Mouse (Mus musculus) ES-CJ7 (cell line): Measurements from ENCODE around the gene Tgfbi.

ENCODE experiments used
- DNase-seq: peaks from one replicate; pipeline ENCODE4 v3.0.0; 2011; ENCODE audit warnings: low read depth, low spot score

Tgfbi gene

DNA sequence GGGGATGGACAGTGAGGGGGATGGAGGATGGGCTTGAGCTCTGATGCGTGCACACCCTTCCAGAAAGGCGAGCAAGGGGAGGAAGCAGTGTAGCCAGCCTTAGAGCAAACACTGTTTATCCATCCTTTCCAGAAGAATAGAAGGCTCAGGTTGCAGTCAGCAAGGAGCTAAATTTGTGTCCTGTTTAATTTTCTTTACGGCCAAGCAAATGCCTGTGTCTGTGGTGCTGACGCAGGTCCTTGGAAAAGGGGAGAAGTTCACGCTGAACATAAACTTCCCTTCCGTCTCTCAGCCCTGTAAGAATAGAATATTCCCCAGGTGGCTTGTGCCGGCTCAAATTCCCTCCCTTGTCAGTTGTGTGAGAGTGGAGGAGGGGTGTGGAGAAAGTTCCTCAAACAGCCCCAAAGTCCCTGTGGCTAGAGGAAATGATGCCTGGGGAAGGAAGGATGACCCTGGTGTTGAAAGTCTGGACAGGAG lies 24.9 kb downstream of the Tgfbi start:
- DNase-seq = no peak

DNA sequence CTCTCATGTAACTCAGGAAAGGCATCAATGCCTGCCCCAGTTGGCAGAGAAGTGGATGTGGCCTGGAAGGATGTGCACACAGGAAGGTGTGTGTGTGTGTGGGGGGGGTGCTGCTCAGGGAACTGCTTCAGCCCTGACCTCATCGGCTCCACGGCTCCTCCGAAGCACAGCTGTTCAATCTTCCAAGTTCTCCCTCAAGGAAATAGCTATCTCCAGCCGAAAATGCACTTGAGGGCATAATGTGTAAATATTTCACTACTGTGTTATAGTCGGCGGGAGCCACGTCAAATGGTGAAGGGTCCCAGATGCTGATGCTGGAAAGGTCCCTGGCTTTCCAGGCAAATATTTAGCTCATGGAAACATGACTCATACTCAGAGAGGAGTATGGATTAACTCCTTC lies 25.6 kb downstream of the Tgfbi start:
- DNase-seq = no peak

DNA sequence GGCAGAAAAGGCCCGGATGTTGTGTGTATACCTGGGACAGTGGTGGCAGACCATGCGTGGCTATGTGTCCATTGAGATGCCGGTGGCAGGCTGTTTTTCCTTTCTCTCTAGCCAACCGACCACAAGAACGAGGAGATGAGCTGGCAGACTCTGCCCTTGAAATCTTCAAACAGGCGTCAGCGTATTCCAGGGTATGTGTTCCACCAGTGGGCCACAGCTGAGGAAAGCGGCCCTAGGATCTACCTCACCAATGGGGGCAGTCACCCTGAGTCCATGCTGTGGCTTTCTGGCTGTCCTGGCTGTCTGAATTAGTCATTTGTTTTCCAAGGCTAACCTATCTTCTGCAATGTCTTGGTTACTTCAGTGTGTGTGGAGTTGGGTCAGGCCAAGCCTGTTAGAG lies 27.7 kb downstream of the Tgfbi start:
- DNase-seq = no peak

DNA sequence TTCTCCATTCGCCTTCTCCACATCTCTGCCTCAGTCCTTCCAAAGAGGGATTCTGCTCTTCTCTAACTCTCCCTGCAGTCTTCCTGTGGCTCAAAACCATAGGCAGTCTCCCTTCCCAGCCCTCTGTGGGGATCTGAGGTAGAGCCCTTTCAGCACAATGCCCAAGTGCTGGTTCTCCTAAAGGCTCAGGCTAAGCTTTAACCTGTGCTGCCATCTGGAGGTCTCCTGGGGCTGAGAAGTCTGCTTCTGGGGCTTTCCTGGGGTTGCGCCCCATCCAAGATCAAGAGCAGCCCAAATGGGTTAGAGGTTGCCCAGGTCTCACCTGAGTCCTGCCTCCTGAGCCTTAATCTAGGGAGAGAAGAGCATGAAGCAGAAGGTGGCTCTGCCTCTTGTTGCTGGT lies 32.4 kb downstream of the Tgfbi start:
- peak; percentile 48 for DNase-seq

DNA sequence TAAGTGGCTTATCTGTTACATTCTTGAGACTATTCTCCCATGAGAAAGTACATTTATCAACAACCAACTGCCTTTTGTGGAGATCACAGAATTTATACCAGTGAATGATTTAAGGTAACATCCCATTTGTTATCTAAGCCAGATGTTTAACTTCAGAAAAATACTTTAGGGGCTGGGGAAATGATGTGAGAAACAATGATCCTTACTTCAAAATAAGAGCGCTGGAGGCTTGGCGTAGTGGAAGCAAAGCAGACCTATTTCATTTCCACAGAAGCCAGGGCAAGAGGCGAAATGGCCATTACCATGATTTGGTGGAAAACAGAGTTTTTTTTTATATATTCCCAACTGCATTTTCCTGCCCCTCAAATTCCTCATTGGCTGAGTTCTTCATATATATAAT lies 34.7 kb downstream of the Tgfbi start:
- DNase-seq = no peak

DNA sequence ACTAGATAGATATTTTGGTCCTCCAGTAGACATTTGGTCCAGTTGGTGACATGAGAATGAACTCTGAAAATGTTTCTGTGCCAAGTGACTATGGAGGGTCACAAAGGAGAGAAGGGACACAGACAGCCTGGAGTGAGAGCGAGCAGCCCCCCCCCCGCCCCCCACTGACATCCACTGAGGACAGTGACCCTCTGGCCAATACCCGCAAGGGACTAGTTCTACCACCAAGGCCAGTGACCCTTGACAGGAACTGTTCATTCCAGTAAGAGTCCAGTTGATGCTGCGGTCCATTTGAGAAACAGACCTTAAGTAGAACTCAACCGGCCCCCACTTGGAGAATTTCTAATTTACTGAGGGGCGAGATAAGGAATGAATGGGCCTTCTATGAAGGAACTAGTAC lies 36.4 kb downstream of the Tgfbi start:
- DNase-seq = no peak

DNA sequence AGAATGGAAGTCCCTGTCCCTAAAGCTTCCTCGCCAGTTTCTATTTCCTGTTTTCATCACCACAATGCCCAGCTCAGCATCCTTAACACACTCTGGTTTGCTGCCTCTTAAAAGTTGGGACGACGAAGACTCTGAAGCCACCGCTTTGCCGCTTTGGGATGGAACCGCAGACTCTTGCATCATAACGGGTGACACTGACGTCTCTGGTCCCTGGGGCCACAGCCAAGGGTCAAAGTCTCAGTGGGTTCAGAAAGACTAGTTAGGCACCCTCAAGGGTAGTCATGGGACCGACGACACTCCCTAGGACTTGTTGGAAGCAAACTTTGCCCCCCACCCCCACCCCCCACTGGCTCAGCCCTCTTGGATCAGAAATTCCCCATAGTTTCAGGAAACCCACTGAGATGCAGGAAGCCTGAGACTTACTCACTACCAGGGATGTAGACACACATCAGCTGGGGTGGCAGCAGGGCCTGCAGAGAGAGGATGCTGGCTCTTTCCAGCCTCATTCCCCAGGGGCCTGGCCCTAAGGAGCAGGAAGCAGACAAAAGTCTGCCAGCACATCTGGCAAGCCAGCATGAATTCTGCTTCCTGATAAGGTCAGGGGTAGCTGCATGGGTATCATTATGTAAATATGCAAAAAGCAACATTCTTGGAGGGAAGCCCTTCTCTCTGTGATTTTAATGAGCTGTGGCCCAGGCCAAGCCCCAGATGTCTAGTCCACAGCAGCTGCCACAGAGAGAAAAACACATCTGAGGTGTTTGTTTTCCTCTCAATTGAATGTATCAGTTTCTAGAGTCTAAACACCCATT lies 38.5 kb downstream of the Tgfbi start:
- DNase-seq = peak; percentile 36

DNA sequence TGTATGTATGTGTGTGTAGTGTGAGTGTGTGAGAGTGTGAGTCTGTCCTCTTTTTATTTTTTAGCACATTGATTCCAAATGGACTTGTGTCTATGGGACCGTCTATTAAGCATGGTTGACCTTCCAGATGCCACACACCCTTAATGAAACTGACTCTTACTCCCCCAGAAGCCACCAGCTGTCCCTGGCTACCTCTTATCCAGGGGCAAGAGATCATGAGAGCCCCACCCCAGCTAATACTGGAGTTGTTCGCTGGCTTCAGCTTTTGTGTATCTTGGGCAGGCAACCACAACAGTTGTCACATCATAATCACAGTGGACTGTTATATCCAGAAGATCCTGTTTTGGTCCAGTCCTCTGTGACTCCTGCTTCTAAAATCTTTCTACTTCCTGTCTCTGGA lies 40.7 kb downstream of the Tgfbi start:
- DNase-seq = no peak

DNA sequence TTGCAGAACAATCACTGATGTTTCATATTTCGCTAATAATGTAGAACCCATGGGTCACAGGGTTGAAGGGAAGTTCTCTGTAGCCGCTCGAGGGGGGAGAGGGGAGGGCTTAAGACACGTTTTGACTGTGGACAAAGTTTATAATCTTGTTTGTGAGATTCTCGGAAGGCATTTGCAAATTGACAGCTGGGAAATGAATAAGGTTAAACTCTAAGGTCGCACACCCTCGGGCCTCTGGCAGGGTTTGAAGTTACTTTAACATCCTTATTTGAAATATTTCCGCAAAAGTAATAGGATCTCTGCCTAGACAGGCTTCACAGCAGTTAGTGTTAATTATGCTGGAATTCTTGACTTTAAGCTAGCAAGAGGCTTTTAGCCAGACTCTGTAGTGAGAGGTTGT lies 43.1 kb downstream of the Tgfbi start:
- DNase-seq = no peak

DNA sequence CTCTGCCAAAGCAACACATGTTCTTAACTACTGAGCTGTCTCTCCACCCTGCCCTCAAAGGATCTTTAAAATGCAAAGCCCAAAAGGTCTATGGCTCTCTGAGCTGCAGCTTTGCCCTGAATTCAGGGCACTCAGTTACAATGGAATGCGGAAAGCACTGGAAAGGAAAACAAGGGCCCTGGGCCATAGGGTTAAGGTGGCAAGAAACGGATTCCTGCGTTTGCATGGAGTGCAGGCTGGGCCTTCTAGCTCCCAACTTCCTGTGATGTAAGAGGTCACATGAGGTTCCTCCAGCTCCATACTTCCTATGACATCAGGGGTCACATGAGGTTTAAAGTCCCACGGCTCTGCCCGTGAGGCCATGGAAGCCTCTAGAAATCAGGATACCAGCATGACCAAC lies 44.9 kb downstream of the Tgfbi start:
- DNase-seq = peak; percentile 45

DNA sequence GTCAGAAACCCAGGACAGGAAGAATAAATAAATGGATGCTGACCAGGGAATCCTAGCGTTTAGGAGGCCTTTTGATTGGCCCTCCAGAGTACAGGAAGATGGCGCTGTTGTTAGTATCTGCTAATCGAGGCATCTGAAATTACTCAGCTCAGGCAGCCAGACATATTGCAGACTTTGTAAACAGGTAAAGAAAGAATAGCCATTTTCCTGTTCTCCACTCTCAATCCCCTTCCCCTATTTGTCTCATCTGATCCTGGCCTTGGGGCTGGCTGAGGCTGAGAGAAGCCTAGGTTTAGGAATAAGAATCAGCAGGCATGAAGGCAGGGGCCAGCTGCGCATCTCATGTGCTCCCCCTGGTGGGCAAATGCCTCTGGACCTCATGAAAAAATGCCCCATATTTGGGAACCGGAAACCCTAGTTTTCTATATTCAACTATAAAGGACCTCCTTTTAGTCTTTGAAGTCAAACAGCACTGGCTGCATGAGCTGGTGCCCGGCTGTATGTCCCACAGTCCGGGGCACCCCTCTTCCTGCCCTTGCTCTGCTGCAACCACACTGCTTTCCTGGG lies 48.7 kb downstream of the Tgfbi start:
- peak; percentile 68 for DNase-seq

DNA sequence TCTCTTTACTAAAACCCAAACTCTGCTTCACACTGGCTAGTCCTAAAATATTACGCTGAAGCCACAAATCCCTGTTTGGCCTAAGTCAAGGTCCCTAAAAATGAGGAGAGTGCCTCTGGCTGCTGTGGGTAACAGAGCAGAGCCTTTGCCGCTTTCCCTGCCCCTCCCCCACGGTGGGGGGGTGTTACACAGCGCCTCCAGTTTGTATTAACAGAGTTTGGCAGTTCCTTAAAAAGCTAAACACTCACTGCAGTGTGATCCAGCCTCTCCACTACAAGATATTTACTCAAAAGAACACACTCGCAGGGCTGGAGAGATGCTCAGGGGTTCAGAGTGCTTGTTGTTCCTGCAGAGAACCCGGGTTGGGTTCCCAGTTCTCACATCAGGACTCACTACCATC lies 49.6 kb downstream of the Tgfbi start:
- no peak for DNase-seq

DNA sequence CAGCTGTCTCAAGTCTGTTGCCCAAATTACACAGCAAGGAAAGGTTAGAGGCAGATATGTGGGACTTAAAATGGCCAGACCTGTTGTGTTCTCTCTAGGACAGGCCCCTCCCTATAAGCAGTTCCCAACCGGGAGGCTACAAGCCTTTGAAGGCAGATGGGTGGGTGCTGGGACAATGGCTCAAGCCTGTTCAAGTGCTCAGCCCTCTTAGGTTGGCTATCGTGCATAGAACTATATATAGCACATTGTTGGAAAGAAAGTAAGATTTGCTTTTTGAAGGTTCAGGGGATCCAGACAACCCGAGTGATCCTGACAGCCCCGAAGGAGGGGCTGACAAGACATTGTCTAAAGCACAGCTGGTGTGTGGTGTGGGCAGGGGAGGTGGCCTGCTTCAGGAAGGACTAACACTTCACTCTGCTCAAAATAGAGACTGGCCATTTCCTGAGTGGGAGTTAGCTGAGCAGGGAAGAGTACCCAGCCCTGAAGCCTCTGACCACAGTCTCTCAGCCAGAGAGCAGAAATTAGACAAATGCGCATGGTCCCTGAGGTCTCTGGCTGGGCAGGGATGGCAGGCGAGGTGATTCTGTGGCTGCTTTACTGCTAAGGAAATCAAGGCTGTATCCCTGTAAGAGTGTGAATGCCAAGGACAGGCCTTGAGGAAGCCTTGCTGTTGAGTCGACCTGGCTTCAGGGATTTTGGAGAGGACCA lies 52.7 kb downstream of the Tgfbi start:
- no peak for DNase-seq

DNA sequence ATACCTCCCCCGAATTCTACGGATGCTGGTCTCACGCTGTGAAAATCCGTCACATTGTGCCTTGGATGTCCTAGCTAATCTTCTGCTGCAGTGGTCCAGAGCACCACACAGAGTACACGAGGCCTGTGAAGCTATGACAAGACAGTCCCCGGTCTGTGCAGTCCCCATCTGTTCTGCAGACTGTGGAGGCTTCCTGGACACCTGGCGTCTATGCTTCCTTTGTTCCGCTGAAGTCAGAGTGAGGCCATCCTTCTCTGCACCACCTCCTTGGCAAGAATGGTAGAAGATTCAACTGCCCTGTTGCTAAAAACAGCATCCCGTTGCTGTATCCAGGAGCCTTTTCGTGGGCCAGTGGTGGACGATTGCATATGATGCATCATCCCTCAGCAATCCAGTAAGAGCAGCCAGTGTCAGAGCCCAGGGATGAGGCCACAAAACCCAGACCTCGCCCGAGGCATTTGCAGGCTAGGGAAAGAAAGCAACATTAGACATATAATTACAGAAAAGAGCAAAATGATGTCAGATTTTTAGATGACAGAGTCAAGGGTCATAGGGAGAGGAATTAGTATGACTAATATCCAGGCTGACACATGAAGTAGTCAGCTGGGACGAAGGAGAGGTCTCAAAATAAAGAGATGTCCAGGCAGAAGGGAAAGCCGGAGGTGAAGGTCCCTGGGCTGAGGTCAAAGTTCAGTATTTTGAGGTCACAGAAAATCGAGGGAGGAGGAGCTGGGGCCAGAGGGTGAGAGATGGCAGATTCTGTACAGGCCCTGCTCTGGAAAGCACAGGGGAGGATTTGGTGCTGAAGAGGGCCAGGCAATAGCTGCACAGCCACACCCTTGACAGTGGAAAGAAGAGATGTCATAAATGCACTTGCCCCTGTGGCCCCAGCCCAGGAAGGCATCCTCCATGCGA lies 55.2 kb downstream of the Tgfbi start:
- DNase-seq = no peak

DNA sequence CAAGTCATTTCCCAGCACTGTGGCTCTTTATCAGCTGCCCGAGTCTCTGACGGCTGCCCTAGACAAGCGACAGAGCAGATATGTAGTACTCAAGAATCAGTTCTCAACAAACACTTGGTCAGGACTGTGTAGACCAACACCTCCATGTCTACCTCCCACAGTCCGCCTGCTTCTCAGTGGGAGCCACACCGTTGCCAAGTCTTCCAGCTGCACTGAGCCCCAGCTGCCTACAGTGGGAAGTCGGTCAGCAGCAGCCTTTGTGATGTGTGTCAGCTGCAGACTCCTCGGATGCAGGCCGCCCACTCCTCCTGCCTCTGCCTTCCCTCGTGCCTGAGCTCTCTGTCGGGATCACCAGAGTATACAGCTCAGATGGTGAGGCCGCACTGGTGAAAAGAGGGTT lies 61.9 kb downstream of the Tgfbi start:
- DNase-seq = no peak

DNA sequence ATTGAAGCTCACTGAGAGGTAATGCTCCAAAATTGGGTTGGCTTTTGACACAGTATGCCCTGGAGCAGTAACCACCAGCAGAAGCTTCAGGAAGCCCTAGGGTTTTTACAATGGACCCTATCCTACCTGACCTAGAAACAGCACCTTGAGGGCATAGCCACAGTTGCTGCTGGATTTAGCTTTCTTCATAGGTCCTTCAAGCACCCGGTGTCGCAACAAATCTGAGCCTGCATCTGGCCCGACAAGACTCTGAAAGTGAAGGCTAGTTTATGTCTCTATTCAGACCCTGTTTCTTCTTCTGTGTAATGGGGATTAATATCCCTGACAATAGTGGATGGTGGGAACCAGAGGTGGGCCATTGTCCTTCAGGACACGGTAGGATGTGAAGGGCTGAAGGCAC lies 68.4 kb downstream of the Tgfbi start:
- DNase-seq = no peak

DNA sequence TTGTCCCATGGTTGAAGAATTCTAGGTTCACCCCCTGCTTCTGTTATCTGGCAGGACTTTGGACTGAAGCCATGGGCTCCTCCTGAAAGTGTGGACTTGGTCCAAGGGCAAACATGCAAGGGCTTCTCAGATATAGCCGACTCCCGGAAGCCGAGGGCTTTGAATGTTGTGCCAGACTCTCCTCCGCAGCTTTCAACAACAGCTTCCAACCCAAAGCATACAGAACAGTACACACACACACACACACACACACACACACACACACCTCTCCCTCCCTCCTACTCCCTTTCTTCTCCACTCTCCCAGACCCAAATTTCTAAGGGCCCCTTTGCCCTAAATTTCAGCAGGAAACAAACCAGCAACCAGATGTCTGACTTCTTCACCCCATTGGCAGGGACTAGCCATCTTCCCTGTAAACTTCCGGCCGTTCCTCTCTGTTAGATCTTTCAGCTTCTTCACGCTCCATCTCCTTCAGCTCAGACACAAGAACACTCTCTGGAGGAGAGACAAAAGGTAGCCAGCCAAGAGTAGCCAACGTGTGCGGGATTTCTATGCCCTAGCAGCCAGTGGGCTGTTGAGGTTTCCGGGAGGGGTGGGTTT lies 69.0 kb downstream of the Tgfbi start:
- no peak for DNase-seq

DNA sequence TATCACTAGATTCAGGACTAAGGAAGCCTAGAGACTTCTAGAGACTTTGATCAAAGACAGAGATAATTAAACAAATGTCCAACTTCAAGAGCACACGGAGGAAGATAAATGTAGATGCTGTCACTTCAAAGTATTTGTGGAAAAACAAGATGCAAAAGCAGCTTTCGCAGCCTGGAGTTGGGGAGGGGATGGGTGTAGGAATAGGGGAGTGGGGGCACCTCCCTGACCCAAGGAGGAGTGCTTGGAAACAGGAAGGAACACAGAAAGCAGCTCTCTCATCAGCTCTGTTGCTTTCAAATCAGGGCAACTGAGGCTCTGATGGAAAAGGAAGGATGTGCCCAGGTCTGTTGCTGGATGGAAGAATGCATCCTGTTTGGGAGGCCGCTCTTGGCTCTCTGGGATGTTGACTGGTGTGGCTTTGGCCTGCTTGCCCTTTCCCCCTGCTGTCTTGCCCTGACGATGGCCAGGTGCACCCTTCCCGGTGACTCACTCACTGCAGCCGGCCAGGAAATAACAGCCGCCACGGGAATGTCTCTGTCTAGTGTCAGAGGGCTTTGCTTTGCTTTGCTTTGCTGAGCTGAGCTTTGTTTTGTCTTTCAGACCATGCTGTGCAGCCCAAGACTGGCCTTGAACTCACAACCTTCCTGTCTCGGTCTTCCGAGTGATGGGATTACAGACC lies 69.6 kb downstream of the Tgfbi start:
- DNase-seq = no peak

DNA sequence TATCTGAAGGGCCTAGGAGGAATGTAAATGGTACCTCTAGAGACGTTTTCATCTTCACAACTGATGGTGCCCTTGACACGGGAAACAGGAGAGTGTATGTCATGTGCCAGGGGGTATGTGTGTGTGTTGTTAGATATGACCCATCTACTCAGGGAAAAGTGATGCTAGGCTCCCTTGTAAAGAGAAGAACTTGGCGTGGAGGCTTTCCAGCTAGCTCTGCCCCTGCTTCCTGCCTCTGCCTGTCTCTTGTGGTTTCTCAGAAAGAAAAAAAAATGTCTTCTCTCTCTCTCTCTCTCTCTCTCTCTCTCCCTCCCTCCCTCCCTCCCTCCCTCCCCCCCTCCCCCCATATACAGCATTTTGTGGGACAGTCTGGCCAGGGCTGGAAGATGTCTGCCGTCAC lies 72.6 kb downstream of the Tgfbi start:
- no peak for DNase-seq

DNA sequence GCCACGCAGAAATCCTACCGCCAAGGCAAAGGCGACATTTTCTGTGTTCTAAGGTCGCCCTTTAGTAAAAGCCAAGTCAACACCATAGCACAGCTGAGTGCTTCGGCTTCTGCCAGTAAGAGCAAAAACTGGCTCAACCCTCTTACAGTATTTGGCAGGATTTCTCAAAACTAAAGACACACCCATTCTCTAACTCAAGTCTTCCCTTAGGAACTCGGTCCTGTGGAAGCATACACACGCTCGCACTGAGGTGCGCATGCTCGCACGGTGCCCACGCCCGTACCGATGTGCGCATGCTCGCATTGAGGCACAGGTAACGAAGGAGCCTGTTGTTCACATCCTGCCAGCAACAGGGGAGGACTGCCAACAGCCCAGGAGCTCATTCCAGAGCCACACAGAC lies 73.0 kb downstream of the Tgfbi start:
- peak; percentile 93 for DNase-seq

DNA sequence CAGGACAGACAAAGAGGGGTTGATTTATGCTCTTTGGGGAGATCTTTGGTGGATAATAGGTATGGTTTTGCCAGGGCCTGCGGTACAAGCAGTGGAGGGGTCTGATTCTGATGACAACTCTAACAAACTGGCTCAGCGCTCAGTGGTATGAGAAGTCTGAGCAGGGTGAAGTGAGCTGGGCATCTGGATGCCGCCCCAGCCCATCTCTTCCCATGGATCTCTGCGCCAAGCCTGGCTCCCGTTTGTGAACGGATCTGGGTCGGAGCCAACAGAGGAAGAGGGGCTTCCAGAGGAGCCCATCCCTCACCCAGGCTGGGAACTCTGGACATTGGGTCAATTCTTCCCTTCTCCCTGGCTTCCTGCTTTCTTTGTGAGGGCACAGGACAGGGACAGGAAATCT lies 74.0 kb downstream of the Tgfbi start:
- no peak for DNase-seq
